Mouse (Mus musculus): Measurements from ENCODE around the gene Gps2. TPM values are rescaled to one million over a fixed set of nuclear protein-coding genes. Genes with fewer than 3 reads are reported as not detected.

Gps2 gene
- polyA plus RNA-seq, 1 experiment from 2014 or later, result 62.4 TPM

GRCm38 (mm10) chr11:69965271-69966005 lies 51.8 kb downstream of the Gps2 start:
- 0 out of 2 replicates have a peak overlapping the region, but pooled peaks have one; percentile 7 for H3K4me3 ChIP-seq (replicated peaks; ENCODE audit: low read depth, low read length)
- WGBS, result 2% methylated on average over 49 of the region's 49 CpGs
- peaks cover 55% of the 10 kb centered on the region for H3K27me3 ChIP-seq (ENCODE audit: control insufficient read depth, insufficient read depth, low read length)
- 0 out of 2 replicates have a peak, but pooled peaks cover 5% of the 10 kb centered on the region for H3K4me1 ChIP-seq (ENCODE audit: control insufficient read depth, insufficient read depth, low read length)
- ATAC-seq (ENCODE audit: low FRiP score, low TSS enrichment) (no peak), DNase-seq (peak; percentile 28)
- H3K9ac ChIP-seq (replicated peaks; ENCODE audit: low read length), result no peak overlapping the region
- no peak overlapping the region for H3K27ac ChIP-seq (replicated peaks; ENCODE audit: low read depth, low read length)
- H3K36me3 ChIP-seq (ENCODE audit: control insufficient read depth, insufficient read depth, low read length), result peaks cover 20% of the 10 kb centered on the region
- H3K9me3 ChIP-seq (ENCODE audit: control insufficient read depth, low read length), result no peaks in the 10 kb centered on the region
- H3K4me2 ChIP-seq (ENCODE audit: low read length), result 0 out of 2 replicates have a peak overlapping the region, but pooled peaks have one; percentile 17

Small RNAs within 50 kb of the gene (microRNA-seq; reads per million reads assigned to microRNA genes)
- not detected for gene Mir6924

Other genes with a start within 250 kb of the Gps2 start
- gene Cd68, start 247.7 kb upstream of the Gps2 start, polyA plus RNA-seq (2014; fragmentation: Nextera tagmentation; extraction: Ambion mirVana), result 3.7 and 7.9 TPM in 2 replicates
- 707 and 863 TPM in 2 replicates for gene Eif4a1, start 241.5 kb upstream of the Gps2 start, polyA plus RNA-seq (2014; fragmentation: Nextera tagmentation; extraction: Ambion mirVana)
- 93.3 and 103 TPM in 2 replicates for gene Senp3, start 231.8 kb upstream of the Gps2 start, polyA plus RNA-seq (2014; fragmentation: Nextera tagmentation; extraction: Ambion mirVana)
- 0.16 and 0.25 TPM in 2 replicates for gene Tnfsf13, start 228.1 kb upstream of the Gps2 start, polyA plus RNA-seq (2014; fragmentation: Nextera tagmentation; extraction: Ambion mirVana)
- 1.6 and 3.0 TPM in 2 replicates for gene Tnfsf12, start 218.0 kb upstream of the Gps2 start, polyA plus RNA-seq (2014; fragmentation: Nextera tagmentation; extraction: Ambion mirVana)
- gene Tnfsfm13, start 217.8 kb upstream of the Gps2 start, polyA plus RNA-seq (2014; fragmentation: Nextera tagmentation; extraction: Ambion mirVana), result 0.51 and 1.1 TPM in 2 replicates
- 20.0 and 30.7 TPM in 2 replicates for gene Polr2a, start 155.3 kb upstream of the Gps2 start, polyA plus RNA-seq (2014; fragmentation: Nextera tagmentation; extraction: Ambion mirVana)
- gene Slc35g3, start 151.9 kb upstream of the Gps2 start, polyA plus RNA-seq (2014; fragmentation: Nextera tagmentation; extraction: Ambion mirVana), result 0.14 TPM in 1 of 2 replicates, not detected in the other
- 3.8 and 4.2 TPM in 2 replicates for gene Zbtb4, start 148.0 kb upstream of the Gps2 start, polyA plus RNA-seq (2014; fragmentation: Nextera tagmentation; extraction: Ambion mirVana)
- gene Chrnb1, start 117.9 kb upstream of the Gps2 start, polyA plus RNA-seq (2014; fragmentation: Nextera tagmentation; extraction: Ambion mirVana), result 0.80 and 1.3 TPM in 2 replicates
- 3.2 and 3.6 TPM in 2 replicates for gene Fgf11, start 112.0 kb upstream of the Gps2 start, polyA plus RNA-seq (2014; fragmentation: Nextera tagmentation; extraction: Ambion mirVana)
- gene Tmem102, start 108.3 kb upstream of the Gps2 start, polyA plus RNA-seq (2014; fragmentation: Nextera tagmentation; extraction: Ambion mirVana), result 0.58 and 0.82 TPM in 2 replicates
- gene Gm39566, start 98.6 kb upstream of the Gps2 start, polyA plus RNA-seq (2014; fragmentation: Nextera tagmentation; extraction: Ambion mirVana), result not detected in 2 replicates
- gene Spem2, start 95.4 kb upstream of the Gps2 start, polyA plus RNA-seq (2014; fragmentation: Nextera tagmentation; extraction: Ambion mirVana), result not detected in 2 replicates
- gene Spem1, start 91.7 kb upstream of the Gps2 start, polyA plus RNA-seq (2014; fragmentation: Nextera tagmentation; extraction: Ambion mirVana), result 0.49 and 0.85 TPM in 2 replicates
- gene Nlgn2, start 76.1 kb upstream of the Gps2 start, polyA plus RNA-seq (2014; fragmentation: Nextera tagmentation; extraction: Ambion mirVana), result 25.1 and 32.4 TPM in 2 replicates
- gene Tmem256, start 75.4 kb upstream of the Gps2 start, polyA plus RNA-seq (2014; fragmentation: Nextera tagmentation; extraction: Ambion mirVana), result 313 and 417 TPM in 2 replicates
- gene Plscr3, start 67.5 kb upstream of the Gps2 start, polyA plus RNA-seq (2014; fragmentation: Nextera tagmentation; extraction: Ambion mirVana), result 41.3 and 51.9 TPM in 2 replicates
- not detected in 2 replicates for gene Tnk1, start 55.2 kb upstream of the Gps2 start, polyA plus RNA-seq (2014; fragmentation: Nextera tagmentation; extraction: Ambion mirVana)
- not detected in 2 replicates for gene Tmem95, start 35.9 kb upstream of the Gps2 start, polyA plus RNA-seq (2014; fragmentation: Nextera tagmentation; extraction: Ambion mirVana)
- gene Kctd11, start 32.5 kb upstream of the Gps2 start, polyA plus RNA-seq (2014; fragmentation: Nextera tagmentation; extraction: Ambion mirVana), result 0.74 and 1.0 TPM in 2 replicates
- 0.17 and 0.30 TPM in 2 replicates for gene Acap1, start 18.3 kb upstream of the Gps2 start, polyA plus RNA-seq (2014; fragmentation: Nextera tagmentation; extraction: Ambion mirVana)
- 9.4 and 13.0 TPM in 2 replicates for gene 2810408A11Rik, start 12.9 kb upstream of the Gps2 start, polyA plus RNA-seq (2014; fragmentation: Nextera tagmentation; extraction: Ambion mirVana)
- 27.5 and 29.0 TPM in 2 replicates for gene Neurl4, start 12.8 kb upstream of the Gps2 start, polyA plus RNA-seq (2014; fragmentation: Nextera tagmentation; extraction: Ambion mirVana)
- gene Eif5a, start 8.1 kb downstream of the Gps2 start, polyA plus RNA-seq (2014; fragmentation: Nextera tagmentation; extraction: Ambion mirVana), result 1,083 and 1,099 TPM in 2 replicates
- 4.3 and 10.4 TPM in 2 replicates for gene Ybx2, start 21.9 kb downstream of the Gps2 start, polyA plus RNA-seq (2014; fragmentation: Nextera tagmentation; extraction: Ambion mirVana)
- 2.2 and 4.5 TPM in 2 replicates for gene Slc2a4, start 34.3 kb downstream of the Gps2 start, polyA plus RNA-seq (2014; fragmentation: Nextera tagmentation; extraction: Ambion mirVana)
- gene Cldn7, start 50.9 kb downstream of the Gps2 start, polyA plus RNA-seq (2014; fragmentation: Nextera tagmentation; extraction: Ambion mirVana), result 0.20 TPM in 1 of 2 replicates, not detected in the other
- 24.4 and 39.0 TPM in 2 replicates for gene Ctdnep1, start 67.3 kb downstream of the Gps2 start, polyA plus RNA-seq (2014; fragmentation: Nextera tagmentation; extraction: Ambion mirVana)
- gene Elp5, start 68.6 kb downstream of the Gps2 start, polyA plus RNA-seq (2014; fragmentation: Nextera tagmentation; extraction: Ambion mirVana), result 162 and 193 TPM in 2 replicates
- gene Gabarap, start 77.3 kb downstream of the Gps2 start, polyA plus RNA-seq (2014; fragmentation: Nextera tagmentation; extraction: Ambion mirVana), result 616 and 626 TPM in 2 replicates
- gene Phf23, start 81.9 kb downstream of the Gps2 start, polyA plus RNA-seq (2014; fragmentation: Nextera tagmentation; extraction: Ambion mirVana), result 41.3 and 48.9 TPM in 2 replicates
- 22.9 and 23.0 TPM in 2 replicates for gene Dvl2, start 86.7 kb downstream of the Gps2 start, polyA plus RNA-seq (2014; fragmentation: Nextera tagmentation; extraction: Ambion mirVana)
- 43.2 and 49.6 TPM in 2 replicates for gene Acadvl, start 101.5 kb downstream of the Gps2 start, polyA plus RNA-seq (2014; fragmentation: Nextera tagmentation; extraction: Ambion mirVana)
- gene Dlg4, start 103.1 kb downstream of the Gps2 start, polyA plus RNA-seq (2014; fragmentation: Nextera tagmentation; extraction: Ambion mirVana), result 33.1 and 41.0 TPM in 2 replicates
- 0.26 and 1.4 TPM in 2 replicates for gene Asgr1, start 140.2 kb downstream of the Gps2 start, polyA plus RNA-seq (2014; fragmentation: Nextera tagmentation; extraction: Ambion mirVana)
- gene Asgr2, start 178.8 kb downstream of the Gps2 start, polyA plus RNA-seq (2014; fragmentation: Nextera tagmentation; extraction: Ambion mirVana), result not detected in 2 replicates
- gene Mgl2, start 216.4 kb downstream of the Gps2 start, polyA plus RNA-seq (2014; fragmentation: Nextera tagmentation; extraction: Ambion mirVana), result 0.75 TPM in 1 of 2 replicates, not detected in the other
- gene Clec10a, start 242.3 kb downstream of the Gps2 start, polyA plus RNA-seq (2014; fragmentation: Nextera tagmentation; extraction: Ambion mirVana), result 1.4 TPM in 1 of 2 replicates, not detected in the other

Measured in midbrain, embryonic 14.5 days (tissue).